In the genomic region with DNA sequence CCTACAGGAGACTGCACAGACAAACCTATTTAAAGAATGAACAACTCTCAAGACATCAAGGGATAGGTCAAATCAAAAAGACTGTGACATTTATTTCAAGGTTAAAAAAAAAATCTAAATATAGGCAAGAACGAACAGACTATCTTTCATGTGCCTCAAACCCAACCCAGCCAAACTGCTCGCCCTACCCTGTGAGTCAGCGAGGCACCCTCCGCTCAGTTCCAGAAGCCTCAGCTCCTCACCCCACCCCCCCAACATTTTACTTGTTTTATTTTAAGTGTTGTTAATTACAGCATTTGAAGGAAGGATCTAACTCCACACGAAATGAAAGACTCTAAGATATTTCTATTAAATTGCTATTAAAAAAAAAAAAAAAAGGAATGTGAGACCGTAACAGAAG, we compare ENCODE assay signal across 21 mouse cellular contexts. TPM values are rescaled to one million over a fixed set of nuclear protein-coding genes. Genes with fewer than 3 reads are reported as not detected.
DNase-seq lines count a peak whose midpoint lies in the region; ATAC-seq and TF ChIP-seq lines count a peak whose summit lies in the region.
"Had no signal": no experiment of that assay in that cellular context is flagged by ENCODE, and none has a peak within 500 bp of the region (broad histone marks: within the 10 kb centered on the region; RNA-seq: fewer than 3 reads in every experiment).

No protein-coding gene starts in this region.

- no peaks in the 10 kb centered on the region for H3K36me3 ChIP-seq in heart, postnatal 0 days (replicated peaks; ENCODE audit: control insufficient read depth, insufficient read depth, low read length)
- H3K36me3 ChIP-seq: embryonic facial prominence, embryonic 10.5 days; forebrain, embryonic 12.5 days; liver, embryonic 12.5 days had no signal

- ATAC-seq in heart, postnatal 0 days (ENCODE audit: insufficient read depth, low read depth): peak; percentile 52; the same call in 1 of the 2 replicates
- ATAC-seq: hindbrain, postnatal 0 days; intestine, postnatal 0 days; liver, embryonic 12.5 days; midbrain, embryonic 16.5 days; Patski had no signal

- H3K9ac ChIP-seq in heart, postnatal 0 days (replicated peaks; ENCODE audit: low read depth, low read length): no peak overlapping the region
- H3K9ac ChIP-seq: forebrain, embryonic 12.5 days; liver, embryonic 12.5 days had no signal

- H3K27me3 ChIP-seq in heart, postnatal 0 days (ENCODE audit: control insufficient read depth, insufficient read depth, low read length): no peaks in the 10 kb centered on the region
- H3K27me3 ChIP-seq: forebrain, embryonic 12.5 days; Patski had no signal

- TF ChIP-seq CTCF in heart, postnatal 0 days (IDR thresholded peaks at IDR 0.05; ENCODE audit: low read depth): no peak

- no peaks in the 10 kb centered on the region for H3K9me3 ChIP-seq in heart, postnatal 0 days (replicated peaks; ENCODE audit: control insufficient read depth, low read length)
- H3K9me3 ChIP-seq: embryonic facial prominence, embryonic 10.5 days; forebrain, embryonic 12.5 days; liver, embryonic 12.5 days had no signal

- peak; percentile 43 to 49 for DNase-seq in adrenal gland, adult (ENCODE audit: inconsistent age in 2 of 2, low spot score in 1 of 2)
- DNase-seq in adrenal gland, adult 2 months: no peak
- no peak for DNase-seq in heart, postnatal 0 days (ENCODE audit: low spot score)
- DNase-seq in heart, postnatal 25 days (ENCODE audit: low spot score): no peak
- DNase-seq in 3134 (ENCODE audit: extremely low read depth, insufficient read length, low spot score) (peak; percentile 45), NIH3T3 (ENCODE audit: low read depth) (peak; percentile 73)
- no peak for DNase-seq in embryo, embryonic 11 days
- DNase-seq in kidney, postnatal 4 days: no peak
- DNase-seq: cerebellum, adult 8-10 months; kidney, postnatal 10 days; lung, adult 2 months; lung, postnatal 4 days; right cerebral cortex, postnatal 25 days; thymus, postnatal 25 days had no signal

- 44% methylated on average over 6 of the region's 6 CpGs for WGBS in heart, postnatal 0 days

- no peak overlapping the region for H3K27ac ChIP-seq in heart, postnatal 0 days (ENCODE audit: low read depth)
- H3K27ac ChIP-seq: embryonic facial prominence, embryonic 10.5 days; forebrain, embryonic 12.5 days; hindbrain, postnatal 0 days; liver, embryonic 12.5 days had no signal

- no peak overlapping the region for H3K4me3 ChIP-seq in heart, postnatal 0 days (ENCODE audit: low read depth, low read length)
- H3K4me3 ChIP-seq: embryonic facial prominence, embryonic 10.5 days; forebrain, embryonic 12.5 days; liver, embryonic 12.5 days had no signal

- H3K4me1 ChIP-seq in heart, postnatal 0 days (ENCODE audit: control insufficient read depth, insufficient read depth): peaks cover 8% of the 10 kb centered on the region; the same call in 1 of the 2 replicates
- H3K4me1 ChIP-seq: forebrain, embryonic 12.5 days had no signal

- H3K4me2 ChIP-seq in heart, postnatal 0 days (ENCODE audit: low read depth, low read length): no peak overlapping the region
- H3K4me2 ChIP-seq: forebrain, embryonic 12.5 days; liver, embryonic 12.5 days had no signal

- TF ChIP-seq EP300 in heart, postnatal 0 days (IDR thresholded peaks at IDR 0.05; ENCODE audit: low read depth): no peak

- intact Hi-C loops in heart, postnatal 25 days (cut with DNase I): loop anchor here (2.0 kb wide), 1 partner anchor 25 kb away; no protein-coding TSS in a partner anchor

RNA-seq across cellular contexts. Expression of a gene that starts 27.6 kb away (rescaled TPM):
- 100 to 1,000 TPM; 311 to 403 TPM for total RNA-seq in adrenal gland, adult 2 months (2021)
- 3.7 and 3.8 TPM in 2 replicates for polyA plus RNA-seq in adrenal gland, adult 2 months (2012; rRNA removed)
- 26.0 and 33.9 TPM in 2 replicates for total RNA-seq in heart, postnatal 0 days (2014; rRNA removed; ENCODE audit: low replicate concordance)
- polyA plus RNA-seq in heart, postnatal 0 days (2015; fragmentation: Nextera tagmentation; extraction: Ambion mirVana): 93.6 and 102 TPM in 2 replicates
- 100 to 1,000 TPM; 159 to 193 TPM for total RNA-seq in heart, postnatal 25 days (2021)

Comparison
In these comparisons a context has a peak if more than half of its experiments do, and no peak if none do; other contexts are left out.
1. DNase-seq: peak in adrenal gland, adult (2 of 2), 3134 (single experiment) and NIH3T3 (single experiment); none in adrenal gland, adult 2 months (single experiment), heart, postnatal 0 days (single experiment), heart, postnatal 25 days (single experiment), embryo, embryonic 11 days (single experiment) and kidney, postnatal 4 days (0 of 2).